Mouse (Mus musculus) heart, embryonic 10.5 days (tissue): ENCODE results near the gene Gm281. TPM values are rescaled to one million over a fixed set of nuclear protein-coding genes. Genes with fewer than 3 reads are reported as not detected.
"Not testable (repeated sequence)": the region's sequence is repeated elsewhere in the genome, so short reads cannot be mapped to it uniquely, and the experiment has no call there.

Experiments
- DNase-seq: peaks from one replicate; pipeline ENCODE4 v3.0.0-alpha.2; 2017; ENCODE audit warnings: low spot score
- H3K27ac ChIP-seq: fragments of 300-500 bp; sonication (generic); 2 replicates; pipeline ENCODE4 v1.5.1; 2016; ENCODE audit warnings: mild to moderate bottlenecking
- H3K27me3 ChIP-seq: fragments of 300-500 bp; sonication (generic); 2 replicates; pipeline ENCODE4 v1.6.1; 2016; ENCODE audit warnings: mild to moderate bottlenecking; ENCODE audit not compliant: poor library complexity, insufficient read depth, severe bottlenecking
- H3K36me3 ChIP-seq: fragments of 300-500 bp; sonication (generic); 2 replicates; pipeline ENCODE4 v1.6.1; 2016; ENCODE audit warnings: mild to moderate bottlenecking, moderate library complexity
- H3K4me1 ChIP-seq: fragments of 300-500 bp; sonication (generic); 2 replicates; pipeline ENCODE4 v1.6.1; 2016; ENCODE audit warnings: mild to moderate bottlenecking
- H3K4me3 ChIP-seq: fragments of 300-500 bp; sonication (generic); 2 replicates; pipeline ENCODE4 v1.5.1; 2016; ENCODE audit warnings: mild to moderate bottlenecking, moderate library complexity
- H3K9me3 ChIP-seq: fragments of 300-500 bp; sonication (generic); 2 replicates; pipeline ENCODE4 v1.6.1; 2016; ENCODE audit warnings: mild to moderate bottlenecking, moderate library complexity
- WGBS: fragments of 180-500 bp; shearing (Covaris S2); methylation state at CpG from one replicate; pipeline ENCODE4 v1.1.7; 2016; 5-methylcytosine and 5-hydroxymethylcytosine counted together
- polyA plus RNA-seq: library from polyadenylated mRNA; unstranded; fragments of >200 nt; fragmentation: Nextera tagmentation; extraction: Ambion mirVana; gene quantifications from 2 replicates; pipeline ENCODE4 v1.2.1, GENCODE M21; 2016

Gene Gm281
- 0.05 TPM in 1 of 2 replicates, not detected in the other for polyA plus RNA-seq

GRCm38 (mm10) chr14:13914387-13915082, at the start of gene Gm281:
Gene Gm281, minus strand, starts transcription at chr14:13914478.
- WGBS: 28% methylated on average over 1 of the region's 1 CpGs
- no peak for DNase-seq

DNA sequence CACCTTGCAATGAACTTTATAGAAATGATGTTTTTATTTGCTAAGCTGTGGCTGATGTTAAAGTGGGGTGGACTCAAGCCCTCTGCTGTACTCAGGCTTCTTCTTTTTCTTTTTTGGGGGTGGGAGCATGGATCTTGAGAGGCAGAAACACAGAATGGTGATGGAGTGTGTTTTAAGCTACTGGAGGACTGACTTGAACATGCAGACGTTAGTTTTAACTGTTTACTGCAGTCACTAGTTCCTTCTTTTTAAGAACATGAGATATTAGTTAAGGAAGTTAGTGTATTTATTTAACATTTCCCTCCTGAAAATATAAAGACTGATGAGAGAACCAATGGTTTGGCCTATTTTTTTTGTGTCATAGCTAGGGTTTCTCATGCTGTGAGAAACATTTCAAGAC, 49.2 kb upstream of the Gm281 start:
- Histone ChIP-seq H3K4me3 (no peak overlapping the region), H3K36me3 (no peaks in the 10 kb centered on the region), H3K9me3 (no peaks in the 10 kb centered on the region), H3K27ac (no peak overlapping the region), H3K4me1 (peaks cover 7% of the 10 kb centered on the region; the same call in 1 of the 2 replicates), H3K27me3 (peaks cover 27% of the 10 kb centered on the region)
- DNase-seq: no peak
- WGBS: 75% methylated on average over 1 of the region's 1 CpGs

More at GRCm38 (mm10) chr14:13914387-13915082, at the start of gene Gm281:
- Histone ChIP-seq H3K36me3 (no peaks in the 10 kb centered on the region), H3K9me3 (no peaks in the 10 kb centered on the region), H3K27me3 (no peaks in the 10 kb centered on the region), H3K4me3 (no peak within 1 kb of the TSS), H3K27ac (no peak within 1 kb of the TSS), H3K4me1 (no peaks in the 10 kb centered on the region)

DNA sequence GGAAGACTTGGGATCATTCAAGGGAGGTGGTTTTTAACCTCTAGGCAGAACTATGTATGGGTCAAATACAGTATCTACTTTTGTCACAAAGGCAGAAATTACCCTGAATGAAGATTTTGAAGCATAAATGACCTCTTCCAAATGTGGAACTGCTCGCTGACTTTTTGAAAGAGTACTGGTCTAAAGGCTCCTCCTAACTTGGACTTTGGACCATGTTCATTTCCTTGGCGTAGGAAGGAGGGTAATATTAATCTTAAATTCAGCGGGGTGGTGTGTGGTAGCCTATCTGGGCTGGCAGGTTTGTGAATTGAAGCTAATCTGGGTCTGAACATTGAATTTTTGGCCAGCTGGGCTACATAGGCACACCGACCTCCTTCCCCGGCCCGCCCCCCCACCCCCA, 48.2 kb upstream of the Gm281 start:
- no peak for DNase-seq
- peaks cover 7% of the 10 kb centered on the region; the same call in 1 of the 2 replicates for H3K4me1 ChIP-seq
- 90% methylated on average over 6 of the region's 6 CpGs for WGBS
- no peaks in the 10 kb centered on the region for H3K9me3 ChIP-seq
- no peaks in the 10 kb centered on the region for H3K36me3 ChIP-seq
- H3K27me3 ChIP-seq: peaks cover 23% of the 10 kb centered on the region
- H3K4me3 ChIP-seq: no peak overlapping the region
- H3K27ac ChIP-seq: no peak overlapping the region

DNA sequence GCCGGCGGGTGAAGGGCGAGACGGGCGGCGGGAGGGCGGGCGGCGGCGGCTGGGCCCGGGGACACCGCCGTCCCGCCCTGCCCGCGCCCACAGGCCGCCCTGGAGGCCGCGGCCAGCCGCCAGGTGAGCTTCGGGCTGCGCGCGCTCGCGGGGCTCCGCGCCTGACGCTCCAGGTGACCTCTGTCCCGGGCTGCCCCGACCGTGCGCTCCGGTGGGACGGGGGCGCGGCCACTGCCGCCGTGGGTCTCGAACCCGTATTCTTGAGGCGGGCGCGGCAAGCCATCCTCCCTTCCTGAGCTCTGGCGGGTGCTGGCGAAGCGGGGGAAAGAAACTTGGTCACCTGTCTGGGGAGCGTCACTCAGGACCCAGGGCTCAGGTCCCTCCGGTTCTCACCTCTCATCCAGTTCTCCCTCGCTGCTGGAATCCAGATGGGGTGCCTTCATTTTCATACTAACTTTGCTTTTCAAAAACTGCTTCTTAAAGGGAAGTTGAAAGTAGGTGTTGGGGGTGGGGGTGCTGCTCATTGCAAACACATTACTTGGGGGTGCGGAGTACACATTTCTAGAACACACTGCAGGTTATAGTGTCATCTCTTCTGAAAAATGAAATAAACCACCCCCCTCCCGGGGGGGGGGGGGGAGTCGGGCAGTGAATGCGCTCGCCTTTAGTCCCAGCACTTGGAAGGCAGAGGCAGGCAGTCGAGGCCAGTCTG, 47.3 kb upstream of the Gm281 start, which contains the start of the genes Atxn7 and Thoc7:
TSS of gene Atxn7 (plus strand) at position 40 of the 712 bp plus-strand sequence.
TSS of gene Thoc7 (minus strand) at position 452 of the 712 bp plus-strand sequence.
- no peaks in the 10 kb centered on the region for H3K36me3 ChIP-seq
- peaks cover 18% of the 10 kb centered on the region for H3K27me3 ChIP-seq
- no peaks in the 10 kb centered on the region for H3K9me3 ChIP-seq
- peak within 1 kb of the TSS; percentile 96 for H3K4me3 ChIP-seq
- peak within 1 kb of the TSS; percentile 99 for H3K27ac ChIP-seq
- peak; percentile 80 for DNase-seq
- 5% methylated on average over 26 of the region's 56 CpGs for WGBS
- H3K4me1 ChIP-seq: peaks cover 7% of the 10 kb centered on the region; the same call in 1 of the 2 replicates

DNA sequence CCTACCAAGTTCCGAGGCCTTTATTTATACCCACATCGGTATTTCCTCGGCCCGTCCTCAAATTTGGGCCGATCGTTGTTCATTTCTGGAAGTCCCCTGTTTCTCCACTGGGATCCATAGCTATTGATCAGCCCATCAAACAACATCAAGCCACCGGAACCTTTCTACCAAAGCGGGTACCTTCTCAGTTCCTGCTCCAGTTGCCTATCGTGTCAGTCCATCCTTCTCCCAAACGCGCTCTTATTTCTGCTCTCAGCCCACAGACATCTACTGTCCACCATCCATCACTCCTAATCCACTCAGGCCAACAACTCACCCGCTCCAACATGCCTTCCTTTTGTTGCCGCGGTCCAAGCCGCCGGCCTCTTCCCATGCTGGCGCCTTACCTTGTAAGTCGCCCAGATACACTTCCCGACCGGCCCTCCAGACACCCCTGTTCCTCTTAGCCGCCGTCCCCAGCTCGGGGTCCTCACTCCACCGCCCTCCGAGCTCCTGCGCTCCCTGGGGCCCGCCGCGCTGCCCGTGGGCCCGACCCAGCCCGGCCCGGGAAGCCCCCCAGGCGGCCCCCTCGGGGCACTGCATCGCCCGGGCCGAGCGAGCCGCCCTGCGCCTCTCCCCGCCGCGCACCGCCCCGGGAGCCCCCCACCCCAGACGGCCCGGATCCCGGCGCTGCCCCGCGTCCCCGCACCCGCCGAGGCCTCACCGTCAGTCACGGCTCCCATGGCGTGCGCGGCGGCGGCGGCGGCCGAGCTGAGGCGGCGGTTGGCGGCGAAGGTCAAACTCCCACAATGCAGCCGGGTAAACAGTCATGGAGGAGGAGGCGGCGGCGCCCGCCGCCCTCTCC, 46.4 kb upstream of the Gm281 start:
- H3K36me3 ChIP-seq: peaks cover 5% of the 10 kb centered on the region
- 1% methylated on average over 66 of the region's 75 CpGs for WGBS
- peaks cover 10% of the 10 kb centered on the region for H3K27me3 ChIP-seq
- H3K4me1 ChIP-seq: peaks cover 7% of the 10 kb centered on the region; the same call in 1 of the 2 replicates
- peak overlapping the region; percentile 99 for H3K27ac ChIP-seq
- H3K9me3 ChIP-seq: no peaks in the 10 kb centered on the region
- peak; percentile 83 for DNase-seq
- H3K4me3 ChIP-seq: peak overlapping the region; percentile 96

- H3K4me3 ChIP-seq: peak overlapping the region; percentile 96
- 2% methylated on average over 9 of the region's 9 CpGs for WGBS
- H3K4me1 ChIP-seq: peaks cover 7% of the 10 kb centered on the region; the same call in 1 of the 2 replicates
- H3K9me3 ChIP-seq: no peaks in the 10 kb centered on the region
- peak; percentile 76 for DNase-seq
- peaks cover 9% of the 10 kb centered on the region for H3K36me3 ChIP-seq
- peak overlapping the region; percentile 99 for H3K27ac ChIP-seq
- peaks cover 3% of the 10 kb centered on the region; the same call in 1 of the 2 replicates for H3K27me3 ChIP-seq
Measured at GRCm38 (mm10) chr14:13960079-13960478, 45.8 kb upstream of the Gm281 start.

DNA sequence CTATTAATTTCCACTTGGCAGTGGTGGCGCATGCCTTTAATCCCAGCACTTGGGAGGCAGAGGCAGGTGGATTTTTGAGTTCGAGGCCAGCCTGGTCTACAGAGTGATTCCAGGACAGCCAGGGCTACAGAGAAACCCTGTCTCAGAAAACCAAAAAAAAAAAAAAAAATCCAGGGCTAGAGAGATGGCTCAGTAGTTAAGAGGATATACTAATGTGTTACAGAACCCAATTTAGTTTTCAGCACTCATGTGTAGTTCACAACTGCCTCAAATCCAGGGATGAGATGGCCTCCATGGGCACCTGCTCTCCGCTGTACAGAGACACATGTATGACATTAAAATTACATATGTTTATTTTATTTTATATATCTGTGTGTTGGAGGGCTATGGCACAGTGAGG, 37.9 kb upstream of the Gm281 start:
- H3K4me3 ChIP-seq: not testable (repeated sequence)
- 92% methylated on average over 3 of the region's 3 CpGs for WGBS

DNA sequence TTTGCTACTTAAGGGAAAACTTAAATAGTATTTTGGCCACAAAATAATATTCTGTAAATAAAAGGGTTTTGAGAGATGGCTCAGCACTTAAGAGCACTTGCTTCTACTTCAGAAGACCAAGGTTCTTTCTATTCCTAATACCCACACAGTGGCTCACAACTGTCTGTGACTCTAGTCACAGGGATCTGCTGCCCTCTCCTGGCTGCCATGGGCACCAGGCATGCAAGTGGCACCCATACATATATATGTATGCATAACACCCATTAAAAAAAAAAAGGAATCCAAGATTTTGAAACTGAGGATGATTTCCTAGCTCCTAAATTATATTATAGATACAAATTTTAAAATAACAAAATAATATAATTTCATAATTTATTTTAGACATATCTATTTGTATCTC, 36.1 kb upstream of the Gm281 start:
- Histone ChIP-seq H3K4me3 (no peak overlapping the region), H3K27ac (no peak overlapping the region), H3K27me3 (no peaks in the 10 kb centered on the region), H3K4me1 (no peaks in the 10 kb centered on the region), H3K36me3 (peaks cover 57% of the 10 kb centered on the region), H3K9me3 (no peaks in the 10 kb centered on the region)
- DNase-seq: no peak

More for the DNA sequence above, 37.9 kb upstream of the Gm281 start:
- DNase-seq, H3K27ac ChIP-seq, H3K9me3 ChIP-seq, H3K4me1 ChIP-seq, H3K27me3 ChIP-seq: not testable (repeated sequence)
- peaks cover 63% of the 10 kb centered on the region for H3K36me3 ChIP-seq

- DNase-seq: no peak
- Histone ChIP-seq H3K4me3 (no peak overlapping the region), H3K27me3 (no peaks in the 10 kb centered on the region), H3K27ac (no peak overlapping the region), H3K36me3 (peaks cover 55% of the 10 kb centered on the region), H3K9me3 (no peaks in the 10 kb centered on the region; the same call in 1 of the 2 replicates), H3K4me1 (no peaks in the 10 kb centered on the region)
- 89% methylated on average over 7 of the region's 7 CpGs for WGBS
Measured at GRCm38 (mm10) chr14:13948345-13948744, 34.1 kb upstream of the Gm281 start.

- Histone ChIP-seq H3K36me3 (peaks cover 26% of the 10 kb centered on the region), H3K4me1 (no peaks in the 10 kb centered on the region), H3K27ac (no peak overlapping the region), H3K9me3 (no peaks in the 10 kb centered on the region; the same call in 1 of the 2 replicates), H3K27me3 (no peaks in the 10 kb centered on the region), H3K4me3 (no peak overlapping the region)
- DNase-seq: no peak
- WGBS: 87% methylated on average over 4 of the region's 4 CpGs
Measured at GRCm38 (mm10) chr14:13944686-13945085, 30.4 kb upstream of the Gm281 start.

DNA sequence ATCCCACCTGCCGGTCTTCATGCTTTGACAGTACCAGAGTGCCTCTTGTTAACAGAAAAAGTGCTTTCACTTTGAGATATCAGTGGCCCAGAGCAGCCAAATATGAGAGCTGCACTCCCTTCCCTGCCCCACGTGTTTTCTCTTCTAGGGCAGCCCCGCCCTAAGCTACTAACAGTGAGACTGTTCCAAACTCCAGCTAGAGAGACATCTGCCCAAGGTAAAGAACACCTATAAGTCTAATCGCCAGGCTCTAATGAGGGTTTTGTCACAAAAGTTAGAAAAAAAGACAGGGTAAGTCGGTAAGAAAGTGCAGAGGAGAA, 19.7 kb upstream of the Gm281 start:
- WGBS: 38% methylated on average over 5 of the region's 5 CpGs
- no peaks in the 10 kb centered on the region for H3K36me3 ChIP-seq
- peaks cover 11% of the 10 kb centered on the region for H3K4me1 ChIP-seq
- H3K9me3 ChIP-seq: peaks cover 14% of the 10 kb centered on the region
- DNase-seq: no peak
- H3K27me3 ChIP-seq: no peaks in the 10 kb centered on the region
- peak overlapping the region; percentile 61 for H3K4me3 ChIP-seq
- no peak overlapping the region for H3K27ac ChIP-seq

- DNase-seq: no peak
- 20% methylated on average over 29 of the region's 31 CpGs for WGBS
- H3K4me1 ChIP-seq: peaks cover 11% of the 10 kb centered on the region
- H3K4me3 ChIP-seq: peak overlapping the region; percentile 61
- H3K27me3 ChIP-seq: no peaks in the 10 kb centered on the region
- H3K27ac ChIP-seq: peak overlapping the region; percentile 76
- H3K9me3 ChIP-seq: peaks cover 14% of the 10 kb centered on the region
- no peaks in the 10 kb centered on the region for H3K36me3 ChIP-seq
Measured at GRCm38 (mm10) chr14:13933290-13934051, 19.2 kb upstream of the Gm281 start.
